ENCODE assay signal across 9 mouse cellular contexts in the genomic region with DNA sequence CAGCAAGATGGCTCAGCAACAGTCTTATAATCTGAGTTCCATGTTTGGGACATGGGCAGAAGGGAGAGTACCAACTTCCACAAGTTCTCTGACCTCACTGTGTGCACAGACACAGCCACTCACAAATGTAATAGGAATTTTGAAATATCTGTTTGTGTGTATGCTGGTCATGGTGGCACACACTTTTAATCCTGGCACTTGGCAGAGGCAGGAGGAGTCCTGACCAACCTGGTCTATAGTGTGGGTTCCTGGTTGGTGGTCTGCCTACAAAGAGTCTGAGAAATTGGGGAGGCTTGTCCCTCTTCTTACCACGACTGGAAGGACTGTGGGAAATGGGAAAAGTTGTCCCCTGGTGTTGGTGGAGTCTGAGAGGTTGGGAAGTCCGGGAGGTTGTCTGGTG. TPM values are rescaled to one million over a fixed set of nuclear protein-coding genes. Genes with fewer than 3 reads are reported as not detected.
DNase-seq lines count a peak whose midpoint lies in the region; ATAC-seq and TF ChIP-seq lines count a peak whose summit lies in the region.
"Had no signal": no experiment of that assay in that cellular context is flagged by ENCODE, and none has a peak within 500 bp of the region (broad histone marks: within the 10 kb centered on the region; RNA-seq: fewer than 3 reads in every experiment).

No protein-coding gene starts in this region.

- no peak for ATAC-seq in heart, embryonic 15.5 days (replicated peaks; ENCODE audit: insufficient number of reproducible peaks, insufficient read depth, low FRiP score, low read depth)
- no peak for ATAC-seq in G1E (ENCODE audit: extremely low read depth, insufficient number of reproducible peaks, low FRiP score, poor library complexity, severe bottlenecking)

- 43% methylated on average over 2 of the region's 2 CpGs for WGBS in heart, embryonic 15.5 days
- WGBS in hindbrain, embryonic 10.5 days = 72% methylated on average over 2 of the region's 2 CpGs
- 66% methylated on average over 2 of the region's 2 CpGs for WGBS in macrophage (ENCODE audit: missing documents)

- H3K4me2 ChIP-seq in heart, embryonic 15.5 days = peak overlapping the region; percentile 74

- H3K4me3 ChIP-seq in heart, embryonic 15.5 days = peak overlapping the region; percentile 89
- H3K4me3 ChIP-seq in G1E (ENCODE audit: low read depth, low read length) (peak overlapping the region; percentile 92), macrophage (ENCODE audit: inconsistent target) (peak overlapping the region; percentile 79)
- H3K4me3 ChIP-seq in hindbrain, embryonic 10.5 days = peak overlapping the region; percentile 91

- no peak for TF ChIP-seq CTCF in G1E (IDR thresholded peaks at IDR 0.05; ENCODE audit: low read depth, low read length)

- intact Hi-C loops in left cerebral cortex, postnatal 25 days (cut with DNase I) = loop anchor here (5.0 kb wide), 1 partner anchor 241 kb away; no protein-coding TSS in a partner anchor

- H3K9me3 ChIP-seq in heart, embryonic 15.5 days (replicated peaks) = no peaks in the 10 kb centered on the region
- no peaks in the 10 kb centered on the region for H3K9me3 ChIP-seq in G1E (replicated peaks)
- no peaks in the 10 kb centered on the region for H3K9me3 ChIP-seq in hindbrain, embryonic 10.5 days

- no peaks in the 10 kb centered on the region for H3K27me3 ChIP-seq in heart, embryonic 15.5 days
- H3K27me3 ChIP-seq in G1E (ENCODE audit: insufficient read depth, low read length) = no peaks in the 10 kb centered on the region
- no peaks in the 10 kb centered on the region for H3K27me3 ChIP-seq in hindbrain, embryonic 10.5 days (ENCODE audit: insufficient read depth, poor library complexity, severe bottlenecking)

- peak overlapping the region; percentile 90 for H3K9ac ChIP-seq in heart, embryonic 15.5 days

- peaks cover 74% of the 10 kb centered on the region for H3K4me1 ChIP-seq in heart, embryonic 15.5 days (replicated peaks)
- peaks cover 76% of the 10 kb centered on the region for H3K4me1 ChIP-seq in G1E (ENCODE audit: insufficient read depth, low read depth, low read length)
- peaks cover 71% of the 10 kb centered on the region for H3K4me1 ChIP-seq in hindbrain, embryonic 10.5 days (replicated peaks)

- DNase-seq in heart, postnatal 4 days = no peak
- no peak for DNase-seq in G1E (ENCODE audit: low spot score)
- no peak for DNase-seq in hindbrain, embryonic 10.5 days (ENCODE audit: low spot score)
- DNase-seq in urinary bladder, adult 2 months (ENCODE audit: low spot score) = no peak
- no peak for DNase-seq in c-Kit-positive CD71-positive TER-119-positive erythroid progenitor cells, embryonic 14.5 days (ENCODE audit: low spot score)
- DNase-seq in left cerebral cortex, postnatal 25 days (ENCODE audit: low spot score in 2 of 2) = no peak
- DNase-seq: lung, postnatal 36 days had no signal

- no peaks in the 10 kb centered on the region for H3K36me3 ChIP-seq in heart, embryonic 15.5 days
- peaks cover 52% of the 10 kb centered on the region for H3K36me3 ChIP-seq in G1E (replicated peaks)
- H3K36me3 ChIP-seq in hindbrain, embryonic 10.5 days = no peaks in the 10 kb centered on the region
- H3K36me3 ChIP-seq in macrophage (ENCODE audit: inconsistent target) = no peaks in the 10 kb centered on the region

- H3K79me2 ChIP-seq in macrophage (ENCODE audit: inconsistent target) = peaks cover 61% of the 10 kb centered on the region

- H3K27ac ChIP-seq in heart, embryonic 15.5 days = peak overlapping the region; percentile 87; the same call in 1 of the 2 replicates
- peak overlapping the region; percentile 97; the same call in 1 of the 2 replicates for H3K27ac ChIP-seq in hindbrain, embryonic 10.5 days
- H3K27ac ChIP-seq in macrophage = peak overlapping the region; percentile 55

RNA-seq across cellular contexts. Expression of gene Dot1l, which starts 1.5 kb away (rescaled TPM):
- polyA plus RNA-seq in heart, embryonic 15.5 days (2015; fragmentation: Nextera tagmentation; extraction: Ambion mirVana) = 16.1 and 22.4 TPM in 2 replicates
- 10 to 100 TPM; 75.6 to 76.8 TPM for total RNA-seq in heart, postnatal 4 days (2021)
- total RNA-seq in G1E (2014; fragmentation: Nextera tagmentation) = 95.3 and 105 TPM in 2 replicates
- 8.7 and 9.0 TPM in 2 replicates for total RNA-seq in G1E (2017)
- 118 and 121 TPM in 2 replicates for polyA plus RNA-seq in G1E (2012)
- 20.3 and 22.8 TPM in 2 replicates for polyA plus RNA-seq in hindbrain, embryonic 10.5 days (2016; fragmentation: Nextera tagmentation; extraction: Ambion mirVana)
- total RNA-seq in macrophage (2018; cell fraction: chromatin; rRNA removed) = 100 to 1,000 TPM; 133 to 984 (median 197) TPM
- total RNA-seq in macrophage (2018; cell fraction: cytosol; rRNA removed) = 10 to 100 TPM; 15.7 to 74.8 (median 21.9) TPM
- 100 to 1,000 TPM in 14 of 26 experiments, 10 to 100 TPM in 12; 57.3 to 320 (median 104) TPM for total RNA-seq in macrophage (2018; cell fraction: nucleus; rRNA removed)
- 14.1 to 16.7 TPM (median 15.1 TPM) in 3 replicates for polyA plus RNA-seq in macrophage (2018)
- 6.7 and 17.2 TPM in 2 replicates for polyA plus RNA-seq in urinary bladder, adult 2 months (2012; rRNA removed)
- 10 to 100 TPM; 46.5 to 56.0 TPM for total RNA-seq in left cerebral cortex, postnatal 25 days (2021)

RNA-seq across cellular contexts. Expression of gene Ap3d1, which starts 14.4 kb away (rescaled TPM):
- 45.0 and 51.4 TPM in 2 replicates for polyA plus RNA-seq in heart, embryonic 15.5 days (2015; fragmentation: Nextera tagmentation; extraction: Ambion mirVana)
- 10 to 100 TPM; 47.8 to 53.8 TPM for total RNA-seq in heart, postnatal 4 days (2021)
- total RNA-seq in G1E (2014; fragmentation: Nextera tagmentation) (121 and 133 TPM in 2 replicates), G1E (2017) (72.3 and 88.3 TPM in 2 replicates)
- polyA plus RNA-seq in G1E (2012) (37.4 and 39.4 TPM in 2 replicates), macrophage (2018) (92.5 to 126 TPM (median 111 TPM) in 3 replicates)
- 59.9 and 65.8 TPM in 2 replicates for polyA plus RNA-seq in hindbrain, embryonic 10.5 days (2016; fragmentation: Nextera tagmentation; extraction: Ambion mirVana)
- 100 to 1,000 TPM; 215 to 616 (median 362) TPM for total RNA-seq in macrophage (2018; cell fraction: chromatin; rRNA removed)
- total RNA-seq in macrophage (2018; cell fraction: cytosol; rRNA removed) = 100 to 1,000 TPM in 12 of 26 experiments, 10 to 100 TPM in 14; 69.8 to 127 (median 94.9) TPM
- total RNA-seq in macrophage (2018; cell fraction: nucleus; rRNA removed) = 100 to 1,000 TPM; 117 to 321 (median 197) TPM
- polyA plus RNA-seq in urinary bladder, adult 2 months (2012; rRNA removed) = 96.3 and 108 TPM in 2 replicates
- 100 to 1,000 TPM; 142 to 145 TPM for total RNA-seq in left cerebral cortex, postnatal 25 days (2021)

RNA-seq across cellular contexts. Expression of gene Sf3a2, which starts 41.5 kb away (rescaled TPM):
- polyA plus RNA-seq in heart, embryonic 15.5 days (2015; fragmentation: Nextera tagmentation; extraction: Ambion mirVana) = 38.3 and 48.3 TPM in 2 replicates
- total RNA-seq in heart, postnatal 4 days (2021) = 10 to 100 TPM; 46.0 to 51.7 TPM
- 142 and 172 TPM in 2 replicates for total RNA-seq in G1E (2014; fragmentation: Nextera tagmentation)
- total RNA-seq in G1E (2017) = 8.7 and 9.9 TPM in 2 replicates
- 652 and 920 TPM in 2 replicates for polyA plus RNA-seq in G1E (2012)
- polyA plus RNA-seq in hindbrain, embryonic 10.5 days (2016; fragmentation: Nextera tagmentation; extraction: Ambion mirVana) = 109 and 119 TPM in 2 replicates
- 10 to 100 TPM; 16.2 to 58.3 (median 28.0) TPM for total RNA-seq in macrophage (2018; cell fraction: chromatin; rRNA removed)
- total RNA-seq in macrophage (2018; cell fraction: cytosol; rRNA removed) = 10 to 100 TPM; 31.9 to 49.2 (median 40.5) TPM
- total RNA-seq in macrophage (2018; cell fraction: nucleus; rRNA removed) = 10 to 100 TPM; 19.9 to 37.9 (median 26.5) TPM
- polyA plus RNA-seq in macrophage (2018) = 30.3 to 61.7 TPM (median 44.0 TPM) in 3 replicates
- 47.0 and 47.7 TPM in 2 replicates for polyA plus RNA-seq in urinary bladder, adult 2 months (2012; rRNA removed)
- total RNA-seq in left cerebral cortex, postnatal 25 days (2021) = 10 to 100 TPM; 43.9 to 50.3 TPM

RNA-seq across cellular contexts. Expression of gene Plekhj1, which starts 41.9 kb away (rescaled TPM):
- 65.2 and 83.1 TPM in 2 replicates for polyA plus RNA-seq in heart, embryonic 15.5 days (2015; fragmentation: Nextera tagmentation; extraction: Ambion mirVana)
- 10 to 100 TPM; 36.2 to 37.1 TPM for total RNA-seq in heart, postnatal 4 days (2021)
- total RNA-seq in G1E (2014; fragmentation: Nextera tagmentation) (122 and 192 TPM in 2 replicates), G1E (2017) (58.1 and 68.0 TPM in 2 replicates)
- polyA plus RNA-seq in G1E (2012) (285 and 325 TPM in 2 replicates), macrophage (2018) (24.5 to 68.8 TPM (median 64.2 TPM) in 3 replicates)
- 189 and 192 TPM in 2 replicates for polyA plus RNA-seq in hindbrain, embryonic 10.5 days (2016; fragmentation: Nextera tagmentation; extraction: Ambion mirVana)
- total RNA-seq in macrophage (2018; cell fraction: chromatin; rRNA removed) = 100 to 1,000 TPM in 19 of 26 experiments, 10 to 100 TPM in 7; 70.0 to 287 (median 127) TPM
- total RNA-seq in macrophage (2018; cell fraction: cytosol; rRNA removed) = 10 to 100 TPM; 43.9 to 86.7 (median 64.5) TPM
- 100 to 1,000 TPM in 18 of 26 experiments, 10 to 100 TPM in 8; 82.6 to 189 (median 108) TPM for total RNA-seq in macrophage (2018; cell fraction: nucleus; rRNA removed)
- polyA plus RNA-seq in urinary bladder, adult 2 months (2012; rRNA removed) = 60.6 and 79.2 TPM in 2 replicates
- total RNA-seq in left cerebral cortex, postnatal 25 days (2021) = 10 to 100 TPM; 57.5 to 62.4 TPM

RNA-seq across cellular contexts. Expression of gene Amh, which starts 48.5 kb away (rescaled TPM):
- 0.16 and 0.19 TPM in 2 replicates for polyA plus RNA-seq in heart, embryonic 15.5 days (2015; fragmentation: Nextera tagmentation; extraction: Ambion mirVana)
- 1 to 10 TPM in 1 of 2 experiments, under 1 TPM in 1; 0.61 to 1.0 TPM for total RNA-seq in heart, postnatal 4 days (2021)
- total RNA-seq in G1E (2014; fragmentation: Nextera tagmentation) = 1.7 and 1.8 TPM in 2 replicates
- total RNA-seq in G1E (2017) = 0.17 and 0.27 TPM in 2 replicates
- 1.6 and 1.8 TPM in 2 replicates for polyA plus RNA-seq in G1E (2012)
- 0.12 and 0.16 TPM in 2 replicates for polyA plus RNA-seq in hindbrain, embryonic 10.5 days (2016; fragmentation: Nextera tagmentation; extraction: Ambion mirVana)
- 1 to 10 TPM in 14 of 26 experiments, under 1 TPM in 11, not detected in 1; 0.54 to 2.5 (median 1.2) TPM for total RNA-seq in macrophage (2018; cell fraction: chromatin; rRNA removed)
- total RNA-seq in macrophage (2018; cell fraction: cytosol; rRNA removed) = under 1 TPM in 7 of 26 experiments, not detected in 19; 0.05 to 0.15 (median 0.10) TPM
- 1 to 10 TPM in 5 of 26 experiments, under 1 TPM in 19, not detected in 2; 0.35 to 1.8 (median 0.64) TPM for total RNA-seq in macrophage (2018; cell fraction: nucleus; rRNA removed)
- 0.15 TPM in 1 of 3 replicates, not detected in the others for polyA plus RNA-seq in macrophage (2018)
- polyA plus RNA-seq in urinary bladder, adult 2 months (2012; rRNA removed) = 0.40 and 0.62 TPM in 2 replicates
- 1 to 10 TPM; 1.6 to 2.7 TPM for total RNA-seq in left cerebral cortex, postnatal 25 days (2021)
